Mouse (Mus musculus) megakaryocyte, embryonic 14.5 days (primary cell): Measurements from ENCODE around the gene Hhat. TPM values are rescaled to one million over a fixed set of nuclear protein-coding genes. Genes with fewer than 3 reads are reported as not detected.

Experiments used
- H3K27me3 ChIP-seq: replicated peaks from 2 replicates; pipeline ENCODE3; 2012; ENCODE audit warnings: inconsistent platforms
- H3K36me3 ChIP-seq: replicated peaks from 2 replicates; pipeline ENCODE3; 2012; ENCODE audit warnings: low read length, inconsistent platforms, mixed read lengths
- H3K4me1 ChIP-seq: 2 replicates; pipeline ENCODE4 v1.6.1; 2012; ENCODE audit warnings: inconsistent platforms
- H3K4me3 ChIP-seq: replicated peaks from 2 replicates; pipeline ENCODE3; 2012; ENCODE audit warnings: moderate library complexity, mild to moderate bottlenecking, inconsistent platforms
- H3K9me3 ChIP-seq: 2 replicates; pipeline ENCODE4 v1.6.1; 2012; ENCODE audit warnings: inconsistent platforms
- FLI1 ChIP-seq: IDR thresholded peaks from 2 replicates; pipeline ENCODE4 v1.6.1; 2012; ENCODE audit warnings: low read length, inconsistent platforms, mixed read lengths
- GATA1 ChIP-seq: IDR thresholded peaks from 3 replicates; pipeline ENCODE4 v1.6.1; 2012; ENCODE audit warnings: mixed read lengths, low read length, inconsistent platforms, borderline replicate concordance
- polyA plus RNA-seq: library from polyadenylated mRNA; stranded (reverse); fragments of >175 nt; gene quantifications from 2 replicates; pipeline ENCODE4 v1.2.3, GENCODE M21; 2012; ENCODE audit warnings: low replicate concordance; ENCODE audit not compliant: insufficient read depth

Gene Hhat
- polyA plus RNA-seq, 1 experiment: 0.03 TPM

DNA sequence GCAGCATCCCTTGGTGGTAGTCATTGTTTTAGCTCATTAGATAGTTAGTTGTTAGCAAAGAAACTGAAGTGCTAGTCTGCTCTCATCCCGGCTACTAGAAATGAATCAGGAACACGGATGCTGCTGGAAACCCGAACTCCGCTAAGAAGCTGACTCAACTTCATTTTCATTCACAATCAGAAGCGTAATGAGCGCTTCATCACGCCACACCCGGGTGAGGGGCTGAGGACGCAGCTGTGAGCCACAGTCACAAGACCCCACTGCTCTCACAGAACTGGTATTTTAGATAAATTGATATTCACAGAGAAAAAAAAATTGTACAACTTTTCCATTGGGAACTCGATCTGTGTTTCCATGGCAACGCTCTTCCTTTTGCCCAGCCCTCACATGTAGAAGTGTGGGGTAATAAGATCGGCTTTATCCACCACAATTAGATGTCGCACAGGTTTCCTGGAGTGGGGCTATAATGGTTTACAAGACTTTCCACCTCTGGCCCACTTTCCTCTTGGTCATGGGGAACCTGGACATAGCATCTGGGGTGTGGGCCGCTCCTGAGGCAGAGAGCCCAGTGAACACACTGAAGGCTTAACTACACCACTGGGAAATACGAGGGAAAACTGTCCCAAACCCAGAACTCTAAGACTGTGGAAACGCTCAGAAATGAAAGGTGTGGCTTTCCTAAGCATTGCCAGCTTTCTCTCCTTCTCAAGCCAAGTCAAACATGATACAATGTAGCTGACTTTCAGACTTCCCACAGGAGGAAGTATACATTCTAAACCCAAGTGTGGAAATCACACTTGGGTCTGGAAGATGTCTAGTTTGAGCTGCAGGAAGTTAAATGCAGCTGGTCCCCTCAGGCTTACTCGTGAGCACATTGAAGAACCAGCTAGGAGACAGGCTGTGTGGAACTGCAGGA lies 14.3 kb upstream of the Hhat start:
- Histone ChIP-seq H3K9me3 (no peaks in the 10 kb centered on the region), H3K36me3 (no peaks in the 10 kb centered on the region), H3K4me1 (peaks cover 8% of the 10 kb centered on the region; the same call in 1 of the 2 replicates), H3K27me3 (peaks cover 21% of the 10 kb centered on the region), H3K4me3 (no peak overlapping the region)
- TF ChIP-seq FLI1 (no peak), GATA1 (no peak)

DNA sequence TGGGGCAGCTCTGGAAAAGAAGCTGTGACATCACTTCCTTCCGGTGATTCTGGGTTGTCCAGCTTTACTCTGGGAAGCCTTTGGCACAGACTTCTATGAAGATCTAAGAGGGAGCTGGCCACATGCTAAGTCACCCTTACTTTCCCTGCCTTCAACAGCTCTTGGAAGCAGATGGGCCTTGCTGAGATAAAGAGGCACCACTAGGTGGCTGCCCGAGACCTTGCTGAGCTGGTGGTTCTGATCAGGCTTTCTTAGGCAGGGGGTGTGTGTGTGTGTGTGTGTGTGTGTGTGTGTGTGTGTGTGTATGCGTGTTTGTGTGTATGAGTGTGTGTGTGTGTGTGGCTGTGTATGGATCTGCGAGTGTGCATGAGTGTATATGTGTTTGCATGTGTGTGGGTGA lies 13.4 kb upstream of the Hhat start:
- Histone ChIP-seq H3K27me3 (peaks cover 24% of the 10 kb centered on the region), H3K36me3 (no peaks in the 10 kb centered on the region), H3K4me1 (peaks cover 8% of the 10 kb centered on the region; the same call in 1 of the 2 replicates), H3K9me3 (no peaks in the 10 kb centered on the region), H3K4me3 (no peak overlapping the region)
- TF ChIP-seq FLI1 (no peak), GATA1 (no peak)

DNA sequence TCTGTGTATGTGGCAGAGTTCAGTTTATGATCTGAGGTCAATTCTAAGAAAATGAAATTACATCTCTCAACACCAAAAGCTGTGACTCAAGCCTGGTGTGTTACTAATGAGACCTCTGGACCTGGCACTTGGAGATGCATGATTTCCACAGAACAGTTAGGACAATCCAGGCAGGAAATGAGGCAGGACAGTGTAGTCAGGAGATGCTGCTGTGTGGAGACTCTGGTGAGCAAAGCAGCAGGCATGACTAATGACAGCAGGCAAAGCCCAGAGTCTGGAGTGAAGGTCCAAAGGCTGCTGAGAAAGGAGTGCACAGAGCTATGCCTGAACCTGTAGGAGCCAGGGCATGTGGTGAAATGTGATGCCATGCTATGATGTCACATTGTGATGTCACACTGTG lies 10.2 kb upstream of the Hhat start:
- no peaks in the 10 kb centered on the region for H3K36me3 ChIP-seq
- TF ChIP-seq FLI1 (no peak), GATA1 (no peak)
- H3K9me3 ChIP-seq: peaks cover 11% of the 10 kb centered on the region; the same call in 1 of the 2 replicates
- H3K4me3 ChIP-seq: no peak overlapping the region
- peaks cover 18% of the 10 kb centered on the region for H3K4me1 ChIP-seq
- peaks cover 19% of the 10 kb centered on the region for H3K27me3 ChIP-seq

DNA sequence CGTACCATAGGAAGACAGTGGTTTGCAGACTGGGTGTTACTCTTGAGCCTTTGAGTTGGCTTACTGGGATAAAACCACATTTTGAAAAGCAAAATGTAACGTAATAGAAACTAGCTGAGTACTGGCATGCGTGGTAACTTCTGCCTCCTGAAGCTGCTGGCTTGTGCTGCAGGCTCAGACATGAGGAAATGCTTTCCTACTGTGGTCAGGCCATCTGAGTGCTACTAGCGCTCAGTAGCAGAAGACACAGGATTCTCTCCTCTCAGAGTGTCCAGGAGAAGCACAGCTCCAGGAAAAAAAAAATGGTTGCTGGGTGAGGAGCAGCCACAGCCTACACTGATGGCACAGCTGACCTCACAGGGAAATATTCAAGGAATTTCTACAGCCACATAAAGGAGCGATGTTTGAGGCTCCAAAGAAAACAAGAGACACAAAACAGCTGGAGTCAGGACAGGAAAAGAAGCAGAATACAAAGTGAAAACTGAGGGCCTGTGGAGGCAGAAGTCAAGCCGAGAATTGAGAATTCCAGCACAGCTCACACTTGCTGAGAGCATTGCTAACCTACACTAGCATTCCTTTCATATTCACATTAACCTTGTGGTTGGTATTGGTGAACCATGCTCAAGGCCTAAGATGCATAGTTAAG lies 8.0 kb upstream of the Hhat start:
- Histone ChIP-seq H3K4me3 (peak overlapping the region; percentile 54), H3K4me1 (peaks cover 25% of the 10 kb centered on the region), H3K36me3 (no peaks in the 10 kb centered on the region), H3K27me3 (peaks cover 13% of the 10 kb centered on the region), H3K9me3 (peaks cover 11% of the 10 kb centered on the region; the same call in 1 of the 2 replicates)
- TF ChIP-seq GATA1 (no peak), FLI1 (no peak)

DNA sequence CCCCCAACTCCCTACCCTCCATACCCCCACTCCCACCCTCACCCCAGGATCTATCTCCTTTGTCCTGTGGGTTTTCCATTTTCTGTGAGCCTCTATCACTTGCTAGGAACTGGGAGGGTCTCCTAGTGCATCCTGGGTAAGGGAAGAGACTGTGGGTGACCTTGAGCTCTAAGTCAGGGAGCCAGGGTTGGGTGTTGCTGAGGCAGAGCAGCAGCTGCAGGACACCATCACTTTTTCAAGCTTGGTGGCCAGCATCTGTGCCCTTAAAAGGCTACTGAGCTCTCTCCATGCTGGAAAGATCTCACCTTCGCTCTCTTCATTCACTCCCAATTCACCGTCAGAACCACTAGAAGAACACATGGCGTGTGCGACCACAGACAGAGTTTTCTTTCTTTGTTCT lies 7.2 kb upstream of the Hhat start:
- no peak for TF ChIP-seq GATA1
- no peak for TF ChIP-seq FLI1
- peaks cover 9% of the 10 kb centered on the region for H3K27me3 ChIP-seq
- peaks cover 27% of the 10 kb centered on the region for H3K4me1 ChIP-seq
- H3K36me3 ChIP-seq: no peaks in the 10 kb centered on the region
- H3K4me3 ChIP-seq: no peak overlapping the region
- H3K9me3 ChIP-seq: peaks cover 11% of the 10 kb centered on the region; the same call in 1 of the 2 replicates

DNA sequence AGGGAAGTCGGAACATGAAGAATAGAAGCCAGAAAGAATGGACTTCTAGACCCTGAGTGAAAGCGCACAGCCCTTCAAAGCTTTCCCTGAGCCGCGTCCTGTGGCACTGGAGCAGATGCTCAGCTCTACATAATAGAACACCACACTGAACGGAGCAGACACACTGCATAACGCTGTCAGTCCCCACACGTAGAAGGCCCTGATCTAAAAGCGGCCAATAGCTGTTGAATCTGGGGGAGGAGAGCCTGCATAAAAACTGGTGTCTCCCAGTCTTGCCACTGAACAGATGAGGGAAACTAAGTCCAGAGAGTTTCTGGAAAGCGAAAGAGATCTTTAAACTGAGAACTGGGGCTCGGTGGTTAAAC lies 911 bp downstream of the Hhat start:
- peak overlapping the region; percentile 94 for H3K4me3 ChIP-seq
- TF ChIP-seq FLI1 (no peak), GATA1 (no peak)
- no peaks in the 10 kb centered on the region for H3K36me3 ChIP-seq
- no peaks in the 10 kb centered on the region for H3K9me3 ChIP-seq
- H3K27me3 ChIP-seq: peaks cover 34% of the 10 kb centered on the region
- peaks cover 19% of the 10 kb centered on the region for H3K4me1 ChIP-seq

DNA sequence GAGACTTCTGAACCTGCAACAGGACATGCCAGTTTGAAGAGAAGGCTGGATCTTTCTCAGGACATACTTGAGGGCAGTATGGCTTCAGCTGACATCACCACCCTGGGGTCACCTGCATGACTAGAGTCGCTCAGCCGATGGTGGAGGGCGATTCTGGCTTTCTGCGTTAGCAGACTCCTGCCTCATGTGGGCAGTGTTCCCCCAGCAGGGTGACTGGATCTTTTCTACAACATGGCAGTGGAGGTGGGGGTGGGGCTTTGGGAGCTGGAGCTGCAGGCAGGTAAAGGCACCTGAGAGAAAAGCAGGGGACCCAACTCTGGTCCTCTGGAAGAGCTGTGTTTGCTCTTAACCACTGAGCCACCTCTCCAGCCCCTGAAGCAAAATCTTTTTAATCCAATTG lies 5.5 kb downstream of the Hhat start:
- Histone ChIP-seq H3K9me3 (no peaks in the 10 kb centered on the region), H3K36me3 (no peaks in the 10 kb centered on the region), H3K27me3 (peaks cover 31% of the 10 kb centered on the region), H3K4me1 (peaks cover 15% of the 10 kb centered on the region), H3K4me3 (no peak overlapping the region)
- no peak for TF ChIP-seq GATA1
- TF ChIP-seq FLI1: no peak

DNA sequence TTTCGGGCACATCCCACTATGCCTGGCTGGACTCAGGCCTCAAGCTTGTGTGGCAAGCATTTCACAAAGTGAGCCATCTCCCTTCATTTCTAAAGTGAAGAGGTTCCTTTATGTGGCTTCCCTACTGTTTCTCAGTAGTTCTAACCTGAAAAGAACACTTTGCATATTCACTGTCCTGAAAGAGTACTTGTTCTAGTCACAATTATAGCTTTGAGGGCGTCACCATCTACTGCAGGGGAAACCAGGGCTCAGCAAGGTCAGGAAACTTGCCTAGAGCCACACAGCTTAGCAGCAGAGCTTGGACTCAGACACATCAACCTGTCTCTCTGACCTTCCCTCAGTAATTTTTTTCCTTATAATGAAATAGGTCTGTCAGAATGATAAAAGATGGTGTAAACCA lies 6.5 kb downstream of the Hhat start:
- H3K27me3 ChIP-seq: peaks cover 29% of the 10 kb centered on the region
- peaks cover 9% of the 10 kb centered on the region; the same call in 1 of the 2 replicates for H3K4me1 ChIP-seq
- no peaks in the 10 kb centered on the region for H3K36me3 ChIP-seq
- TF ChIP-seq FLI1 (no peak), GATA1 (no peak)
- no peak overlapping the region for H3K4me3 ChIP-seq
- H3K9me3 ChIP-seq: no peaks in the 10 kb centered on the region

DNA sequence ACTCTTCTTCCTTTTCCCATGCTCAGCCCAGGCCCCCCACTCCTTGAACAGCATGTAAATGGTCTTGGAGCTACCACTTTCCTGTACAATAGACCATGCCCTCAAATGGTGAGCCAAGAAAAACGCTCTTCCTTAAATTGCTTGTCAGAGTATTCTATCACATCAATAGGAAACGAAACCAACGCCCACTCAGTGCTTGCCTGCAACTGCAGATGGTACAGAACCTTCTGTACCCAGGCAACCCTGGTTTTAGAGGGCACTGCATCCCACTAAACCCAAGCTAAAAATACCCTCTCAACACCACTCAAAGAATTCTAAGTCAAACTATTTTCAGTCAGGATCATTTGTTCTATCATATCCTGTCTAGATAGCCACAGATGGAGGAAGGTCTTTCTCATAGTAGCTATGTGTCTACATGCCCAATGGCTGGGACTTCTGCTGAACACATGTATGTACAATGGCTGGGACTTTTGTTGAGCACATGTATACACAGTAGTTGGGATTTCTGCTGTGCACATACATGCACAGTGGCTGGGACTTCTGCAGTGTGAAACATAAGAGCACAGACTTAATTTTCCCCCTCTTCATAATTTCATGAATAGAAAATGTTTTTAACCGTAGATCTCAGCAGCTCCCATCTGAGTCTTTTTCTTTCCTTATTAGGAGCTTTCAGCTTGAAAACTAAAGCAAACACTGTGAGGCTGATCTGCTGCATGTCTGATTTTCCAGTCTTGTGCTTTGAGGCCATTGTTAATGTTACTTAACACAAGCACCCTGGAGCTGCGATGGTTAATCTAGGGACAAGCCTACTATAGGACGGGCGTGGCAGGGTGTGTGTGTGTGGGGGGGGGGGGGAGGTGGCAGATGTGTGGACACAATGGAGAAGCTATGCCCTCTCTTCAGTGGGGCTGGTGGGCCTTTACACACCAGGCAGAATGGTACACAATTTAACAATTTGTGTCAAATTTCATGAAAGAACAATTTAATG lies 7.8 kb downstream of the Hhat start:
- peaks cover 32% of the 10 kb centered on the region for H3K27me3 ChIP-seq
- H3K4me3 ChIP-seq: no peak overlapping the region
- H3K4me1 ChIP-seq: peaks cover 9% of the 10 kb centered on the region; the same call in 1 of the 2 replicates
- H3K36me3 ChIP-seq: no peaks in the 10 kb centered on the region
- TF ChIP-seq FLI1: no peak
- TF ChIP-seq GATA1: no peak
- no peaks in the 10 kb centered on the region for H3K9me3 ChIP-seq
